Comparison of ENCODE assay signal across 18 mouse cellular contexts in genomic region chr4:120206471-120206891, GRCm38 (mm10). TPM values are rescaled to one million over a fixed set of nuclear protein-coding genes. Genes with fewer than 3 reads are reported as not detected.
"Had no signal": no experiment of that assay in that cellular context is flagged by ENCODE, and none has a peak within 500 bp of the region (broad histone marks: within the 10 kb centered on the region; RNA-seq: fewer than 3 reads in every experiment).

No protein-coding gene starts in this region.

- H3K9ac ChIP-seq: limb, embryonic 12.5 days; liver, embryonic 13.5 days; liver, postnatal 0 days; neural tube, embryonic 13.5 days; stomach, embryonic 15.5 days had no signal

- DNase-seq: kidney, adult 9 months; layer of hippocampus, postnatal 36 days; liver; liver, embryonic 13.5 days; liver, postnatal 0 days; midbrain, embryonic 14.5 days; retina, postnatal 1 day; right cerebral cortex, postnatal 14 days; thymus, adult 2 months; thymus, postnatal 25 days had no signal

- H3K4me3 ChIP-seq: limb, embryonic 12.5 days; liver, embryonic 13.5 days; neural tube, embryonic 13.5 days; stomach, embryonic 15.5 days had no signal

- H3K9me3 ChIP-seq: limb, embryonic 12.5 days; liver, embryonic 13.5 days; neural tube, embryonic 13.5 days; stomach, embryonic 15.5 days had no signal

- H3K4me2 ChIP-seq: limb, embryonic 12.5 days; liver, embryonic 13.5 days; neural tube, embryonic 13.5 days; stomach, embryonic 15.5 days had no signal

- H3K27me3 ChIP-seq: liver, embryonic 13.5 days; neural tube, embryonic 13.5 days; stomach, embryonic 15.5 days had no signal

- ATAC-seq: liver, postnatal 0 days had no signal

- H3K36me3 ChIP-seq: limb, embryonic 12.5 days; liver, embryonic 13.5 days; neural tube, embryonic 13.5 days; stomach, embryonic 15.5 days had no signal

- H3K27ac ChIP-seq: kidney, postnatal 0 days; limb, embryonic 12.5 days; liver, embryonic 13.5 days; neural tube, embryonic 13.5 days; stomach, embryonic 15.5 days had no signal

RNA-seq across cellular contexts. Expression of gene Edn2, which starts 45.5 kb away (rescaled TPM):
- total RNA-seq: layer of hippocampus, adult 8-10 months; layer of hippocampus, postnatal 36 days; left cerebral cortex, postnatal 36 days had no signal
- polyA plus RNA-seq: kidney, postnatal 0 days; spleen, adult 2 months; testis, adult 2 months had no signal
